Mouse (Mus musculus) kidney, adult 8-10 months (tissue): ENCODE measurements at regions not wholly inside any gene's neighbourhood (a gene's known extent, or its start where the extent isn't known, plus 50 kb on each side); places are given as distances from the start of the nearest gene placed in this dataset.
"Not testable (repeated sequence)": the region's sequence is repeated elsewhere in the genome, so short reads cannot be mapped to it uniquely, and the experiment has no call there.

Experiments used
- DNase-seq, 2 experiments: peaks; one replicate each; pipeline ENCODE4 v3.0.0; 2022

- DNase-seq, result no peak
Observed at GRCm38 (mm10) chr3:18751660-18752259, 803.5 kb downstream of the Cypt12 start.

GRCm38 (mm10) chr3:18764301-18765078 lies 816.3 kb downstream of the Cypt12 start:
- no peak for DNase-seq

GRCm38 (mm10) chr3:18778481-18778880 lies 830.3 kb downstream of the Cypt12 start:
- no peak for DNase-seq

- DNase-seq, result peak; percentile 29 to 31
Observed at GRCm38 (mm10) chr3:18787531-18788176, 839.4 kb downstream of the Cypt12 start.

GRCm38 (mm10) chr3:18802794-18803193 lies 825.7 kb downstream of the 1700064H15Rik start:
- no peak for DNase-seq

- DNase-seq, result not testable (repeated sequence)
Observed at GRCm38 (mm10) chr3:18828788-18829320, 799.6 kb downstream of the 1700064H15Rik start.

GRCm38 (mm10) chr3:18868117-18868739 lies 760.2 kb downstream of the 1700064H15Rik start:
- peak in 1 of 2 experiments; percentile 10 for DNase-seq

GRCm38 (mm10) chr3:18868758-18869157 lies 759.7 kb downstream of the 1700064H15Rik start:
- no peak for DNase-seq

GRCm38 (mm10) chr3:18877060-18877459 lies 751.4 kb downstream of the 1700064H15Rik start:
- no peak for DNase-seq

- DNase-seq, result no peak
Observed at GRCm38 (mm10) chr3:18877572-18877971, 750.9 kb downstream of the 1700064H15Rik start.

GRCm38 (mm10) chr3:18881186-18881585 lies 747.3 kb downstream of the 1700064H15Rik start:
- DNase-seq, result no peak

- no peak for DNase-seq
Observed at GRCm38 (mm10) chr3:18892813-18893212, 735.7 kb downstream of the 1700064H15Rik start.

GRCm38 (mm10) chr3:18905769-18906168 lies 722.7 kb downstream of the 1700064H15Rik start:
- DNase-seq, result no peak

- DNase-seq, result no peak
Observed at GRCm38 (mm10) chr3:18906210-18906609, 722.3 kb downstream of the 1700064H15Rik start.

- no peak for DNase-seq
Observed at GRCm38 (mm10) chr3:18908737-18909136, 719.7 kb downstream of the 1700064H15Rik start.

- no peak for DNase-seq
Observed at GRCm38 (mm10) chr3:18928401-18929104, 699.9 kb downstream of the 1700064H15Rik start.

- DNase-seq, result no peak
Observed at GRCm38 (mm10) chr3:18929105-18929492, 699.4 kb downstream of the 1700064H15Rik start.

- DNase-seq, result no peak
Observed at GRCm38 (mm10) chr3:18932983-18933726, 695.3 kb downstream of the 1700064H15Rik start.

GRCm38 (mm10) chr3:18934891-18935290 lies 693.6 kb downstream of the 1700064H15Rik start:
- no peak for DNase-seq

GRCm38 (mm10) chr3:18937333-18938122 lies 690.9 kb downstream of the 1700064H15Rik start:
- no peak for DNase-seq
